ENCODE assay signal across 24 mouse cellular contexts in genomic region chr4:132805599-132806197, GRCm38 (mm10). TPM values are rescaled to one million over a fixed set of nuclear protein-coding genes. Genes with fewer than 3 reads are reported as not detected.
DNase-seq lines count a peak whose midpoint lies in the region; ATAC-seq and TF ChIP-seq lines count a peak whose summit lies in the region.
"Had no signal": no experiment of that assay in that cellular context is flagged by ENCODE, and none has a peak within 500 bp of the region (broad histone marks: within the 10 kb centered on the region; RNA-seq: fewer than 3 reads in every experiment).

No protein-coding gene starts in this region.

- no peak overlapping the region for H3K27ac ChIP-seq in forebrain, embryonic 11.5 days (ENCODE audit: low read depth, low read length)
- no peak overlapping the region for H3K27ac ChIP-seq in forebrain, embryonic 16.5 days (ENCODE audit: low read length)
- no peak overlapping the region for H3K27ac ChIP-seq in lung, embryonic 14.5 days (ENCODE audit: low read depth)
- peak overlapping the region; percentile 6 for H3K27ac ChIP-seq in bone marrow, adult 2 months (ENCODE audit: control insufficient read depth, insufficient read depth, low read depth, low read length, poor library complexity)
- peak overlapping the region; percentile 47 for H3K27ac ChIP-seq in small intestine, adult 2 months (ENCODE audit: insufficient read depth, low read depth, low read length)
- H3K27ac ChIP-seq: embryonic facial prominence, embryonic 13.5 days; forebrain, embryonic 12.5 days; heart, embryonic 10.5 days; hindbrain, embryonic 12.5 days; left cerebral cortex, adult 2 months; limb, embryonic 10.5 days; liver, embryonic 12.5 days had no signal

- no peaks in the 10 kb centered on the region for H3K4me1 ChIP-seq in forebrain, embryonic 11.5 days (replicated peaks; ENCODE audit: control insufficient read depth, insufficient read depth, low read length)
- no peaks in the 10 kb centered on the region for H3K4me1 ChIP-seq in forebrain, embryonic 16.5 days (replicated peaks; ENCODE audit: control insufficient read depth, insufficient read depth, low read length)
- no peaks in the 10 kb centered on the region for H3K4me1 ChIP-seq in lung, embryonic 14.5 days (ENCODE audit: insufficient read depth)
- H3K4me1 ChIP-seq in bone marrow, adult 2 months (ENCODE audit: control insufficient read depth, insufficient read depth, low read length): peaks cover 15% of the 10 kb centered on the region
- peaks cover 14% of the 10 kb centered on the region; the same call in 1 of the 2 replicates for H3K4me1 ChIP-seq in small intestine, adult 2 months (ENCODE audit: control insufficient read depth, insufficient read depth, insufficient read length, low read length)
- H3K4me1 ChIP-seq: embryonic facial prominence, embryonic 13.5 days; forebrain, embryonic 12.5 days; hindbrain, embryonic 12.5 days had no signal

- no peak overlapping the region for H3K9ac ChIP-seq in forebrain, embryonic 11.5 days (ENCODE audit: low read length)
- H3K9ac ChIP-seq in forebrain, embryonic 16.5 days (replicated peaks; ENCODE audit: low read depth, low read length): no peak overlapping the region
- H3K9ac ChIP-seq in lung, embryonic 14.5 days: no peak overlapping the region
- H3K9ac ChIP-seq: embryonic facial prominence, embryonic 13.5 days; forebrain, embryonic 12.5 days; hindbrain, embryonic 12.5 days; liver, embryonic 12.5 days had no signal

- DNase-seq in forebrain, embryonic 11.5 days (ENCODE audit: low spot score): peak; percentile 26
- peak; percentile 68 for DNase-seq in lung, embryonic 14.5 days
- no peak for DNase-seq in lung, postnatal 14 days
- DNase-seq in cerebellum, adult 9-11 months: no peak
- DNase-seq in ovary, adult 18-20 months (ENCODE audit: low spot score): no peak
- DNase-seq: cerebellum, postnatal 10 days; heart, postnatal 10 days; kidney, adult 8-10 months; kidney, postnatal 36 days; layer of hippocampus, adult 9-11 months; retina, postnatal 1 day; right cerebral cortex, postnatal 4 days; thymus, postnatal 36 days had no signal

- TF ChIP-seq POLR2A in bone marrow, adult 2 months (IDR thresholded peaks at IDR 0.05; ENCODE audit: borderline replicate concordance, control insufficient read depth, low read depth, low read length): no peak
- TF ChIP-seq POLR2A in small intestine, adult 2 months (IDR thresholded peaks at IDR 0.05; ENCODE audit: low read depth, low read length): no peak

- ATAC-seq in forebrain, embryonic 11.5 days (replicated peaks; ENCODE audit: low FRiP score): no peak
- no peak for ATAC-seq in forebrain, embryonic 16.5 days
- no peak for ATAC-seq in lung, embryonic 14.5 days (ENCODE audit: insufficient read depth)
- ATAC-seq: liver, embryonic 12.5 days had no signal

- H3K27me3 ChIP-seq in forebrain, embryonic 11.5 days (ENCODE audit: control insufficient read depth, insufficient read depth, low read length): no peaks in the 10 kb centered on the region
- H3K27me3 ChIP-seq in forebrain, embryonic 16.5 days (replicated peaks; ENCODE audit: control insufficient read depth, insufficient read depth, low read length): no peaks in the 10 kb centered on the region
- H3K27me3 ChIP-seq in lung, embryonic 14.5 days (ENCODE audit: insufficient read depth, low read length): no peaks in the 10 kb centered on the region
- H3K27me3 ChIP-seq in small intestine, adult 2 months (ENCODE audit: control insufficient read depth, insufficient read depth, low read length): no peaks in the 10 kb centered on the region
- H3K27me3 ChIP-seq: CH12.LX; embryonic facial prominence, embryonic 13.5 days; forebrain, embryonic 12.5 days; hindbrain, embryonic 12.5 days; liver, embryonic 12.5 days had no signal

- H3K4me3 ChIP-seq in forebrain, embryonic 11.5 days (ENCODE audit: low read depth, low read length): no peak overlapping the region
- no peak overlapping the region for H3K4me3 ChIP-seq in forebrain, embryonic 16.5 days (replicated peaks; ENCODE audit: low read length)
- no peak overlapping the region for H3K4me3 ChIP-seq in lung, embryonic 14.5 days (ENCODE audit: low read depth, low read length)
- H3K4me3 ChIP-seq in bone marrow, adult 2 months (replicated peaks; ENCODE audit: control insufficient read depth, low read depth, low read length): no peak overlapping the region
- H3K4me3 ChIP-seq in small intestine, adult 2 months (ENCODE audit: low read depth, low read length): no peak overlapping the region
- H3K4me3 ChIP-seq: embryonic facial prominence, embryonic 13.5 days; forebrain, embryonic 12.5 days; heart, embryonic 10.5 days; hindbrain, embryonic 12.5 days; left cerebral cortex, adult 2 months; limb, embryonic 10.5 days; liver, embryonic 12.5 days had no signal

- no peaks in the 10 kb centered on the region; the same call in 1 of the 2 replicates for H3K9me3 ChIP-seq in forebrain, embryonic 11.5 days (ENCODE audit: control insufficient read depth, low read length)
- no peaks in the 10 kb centered on the region for H3K9me3 ChIP-seq in forebrain, embryonic 16.5 days (ENCODE audit: control insufficient read depth, low read length)
- H3K9me3 ChIP-seq in lung, embryonic 14.5 days (ENCODE audit: low read depth, low read length): no peaks in the 10 kb centered on the region
- H3K9me3 ChIP-seq: heart, embryonic 10.5 days; hindbrain, embryonic 12.5 days; limb, embryonic 10.5 days; liver, embryonic 12.5 days had no signal

- no peak for TF ChIP-seq CTCF in lung, embryonic 14.5 days (IDR thresholded peaks at IDR 0.05; ENCODE audit: low read depth)
- TF ChIP-seq CTCF in bone marrow, adult 2 months (IDR thresholded peaks at IDR 0.05; ENCODE audit: control insufficient read depth, insufficient read depth, low read length): no peak
- no peak for TF ChIP-seq CTCF in small intestine, adult 2 months (IDR thresholded peaks at IDR 0.05; ENCODE audit: extremely low read depth, insufficient read length, insufficient replicate concordance, low read depth, low read length)

- H3K36me3 ChIP-seq in forebrain, embryonic 11.5 days (ENCODE audit: control insufficient read depth, insufficient read depth, low read length): no peaks in the 10 kb centered on the region
- no peaks in the 10 kb centered on the region for H3K36me3 ChIP-seq in forebrain, embryonic 16.5 days (ENCODE audit: control insufficient read depth, insufficient read depth)
- no peaks in the 10 kb centered on the region for H3K36me3 ChIP-seq in lung, embryonic 14.5 days (ENCODE audit: insufficient read depth)
- H3K36me3 ChIP-seq in small intestine, adult 2 months (ENCODE audit: control insufficient read depth, insufficient read depth, low read length): no peaks in the 10 kb centered on the region
- H3K36me3 ChIP-seq: embryonic facial prominence, embryonic 13.5 days; forebrain, embryonic 12.5 days; heart, embryonic 10.5 days; hindbrain, embryonic 12.5 days; limb, embryonic 10.5 days; liver, embryonic 12.5 days had no signal

- no peak overlapping the region for H3K4me2 ChIP-seq in forebrain, embryonic 11.5 days (ENCODE audit: low read depth, low read length, severe bottlenecking)
- H3K4me2 ChIP-seq in forebrain, embryonic 16.5 days (ENCODE audit: low read length): no peak overlapping the region
- no peak overlapping the region for H3K4me2 ChIP-seq in lung, embryonic 14.5 days
- H3K4me2 ChIP-seq: embryonic facial prominence, embryonic 13.5 days; forebrain, embryonic 12.5 days; hindbrain, embryonic 12.5 days; liver, embryonic 12.5 days had no signal

- WGBS in forebrain, embryonic 11.5 days: 90% methylated on average over 12 of the region's 12 CpGs
- WGBS in forebrain, embryonic 16.5 days: 92% methylated on average over 12 of the region's 12 CpGs
- WGBS in lung, embryonic 14.5 days: 65% methylated on average over 12 of the region's 12 CpGs
- 57% methylated on average over 12 of the region's 12 CpGs for WGBS in bone marrow, adult 2 months
- 53% methylated on average over 12 of the region's 12 CpGs for WGBS in small intestine, adult 2 months

RNA-seq across cellular contexts. Expression of gene Themis2, which starts 9.5 kb away (rescaled TPM):
- polyA plus RNA-seq in forebrain, embryonic 11.5 days (2014; fragmentation: Nextera tagmentation; extraction: Ambion mirVana): 0.87 and 1.0 TPM in 2 replicates
- polyA plus RNA-seq in forebrain, embryonic 16.5 days (2015; fragmentation: Nextera tagmentation; extraction: Ambion mirVana): 0.18 and 0.37 TPM in 2 replicates
- 1.4 and 1.8 TPM in 2 replicates for polyA plus RNA-seq in lung, embryonic 14.5 days (2014; fragmentation: Nextera tagmentation; extraction: Ambion mirVana)
- 10.5 and 22.4 TPM in 2 replicates for polyA plus RNA-seq in bone marrow, adult 2 months (2011; ENCODE audit: insufficient read depth, insufficient read length, low replicate concordance, missing spikeins)
- polyA plus RNA-seq in small intestine, adult 2 months (2012; rRNA removed): 4.0 and 4.9 TPM in 2 replicates

RNA-seq across cellular contexts. Expression of gene Ppp1r8, which starts 37.3 kb away (rescaled TPM):
- 69.6 and 80.4 TPM in 2 replicates for polyA plus RNA-seq in forebrain, embryonic 11.5 days (2014; fragmentation: Nextera tagmentation; extraction: Ambion mirVana)
- polyA plus RNA-seq in forebrain, embryonic 16.5 days (2015; fragmentation: Nextera tagmentation; extraction: Ambion mirVana): 62.7 and 66.2 TPM in 2 replicates
- polyA plus RNA-seq in lung, embryonic 14.5 days (2014; fragmentation: Nextera tagmentation; extraction: Ambion mirVana): 58.3 and 60.4 TPM in 2 replicates
- 43.5 and 50.2 TPM in 2 replicates for polyA plus RNA-seq in bone marrow, adult 2 months (2011; ENCODE audit: insufficient read depth, insufficient read length, low replicate concordance, missing spikeins)
- polyA plus RNA-seq in small intestine, adult 2 months (2012; rRNA removed): 8.0 and 15.6 TPM in 2 replicates

RNA-seq across cellular contexts. Expression of gene Rpa2, which starts 37.6 kb away (rescaled TPM):
- 177 and 187 TPM in 2 replicates for polyA plus RNA-seq in forebrain, embryonic 11.5 days (2014; fragmentation: Nextera tagmentation; extraction: Ambion mirVana)
- 55.8 and 61.7 TPM in 2 replicates for polyA plus RNA-seq in forebrain, embryonic 16.5 days (2015; fragmentation: Nextera tagmentation; extraction: Ambion mirVana)
- polyA plus RNA-seq in lung, embryonic 14.5 days (2014; fragmentation: Nextera tagmentation; extraction: Ambion mirVana): 127 and 129 TPM in 2 replicates
- polyA plus RNA-seq in bone marrow, adult 2 months (2011; ENCODE audit: insufficient read depth, insufficient read length, low replicate concordance, missing spikeins): 52.3 and 67.6 TPM in 2 replicates
- 4.8 and 8.7 TPM in 2 replicates for polyA plus RNA-seq in small intestine, adult 2 months (2012; rRNA removed)

RNA-seq across cellular contexts. Expression of gene Smpdl3b, which starts 48.6 kb away (rescaled TPM):
- 3.8 and 4.6 TPM in 2 replicates for polyA plus RNA-seq in forebrain, embryonic 11.5 days (2014; fragmentation: Nextera tagmentation; extraction: Ambion mirVana)
- 1.0 and 1.6 TPM in 2 replicates for polyA plus RNA-seq in forebrain, embryonic 16.5 days (2015; fragmentation: Nextera tagmentation; extraction: Ambion mirVana)
- 7.8 and 8.4 TPM in 2 replicates for polyA plus RNA-seq in lung, embryonic 14.5 days (2014; fragmentation: Nextera tagmentation; extraction: Ambion mirVana)
- 1.7 TPM in 1 of 2 replicates, not detected in the other for polyA plus RNA-seq in bone marrow, adult 2 months (2011; ENCODE audit: insufficient read depth, insufficient read length, low replicate concordance, missing spikeins)
- polyA plus RNA-seq in small intestine, adult 2 months (2012; rRNA removed): 126 and 144 TPM in 2 replicates

Comparison
In these comparisons a context has a peak if more than half of its experiments do, and no peak if none do; other contexts are left out.
1. DNase-seq: peak in forebrain, embryonic 11.5 days (single experiment) and lung, embryonic 14.5 days (single experiment); none in lung, postnatal 14 days (single experiment), cerebellum, adult 9-11 months (single experiment) and ovary, adult 18-20 months (single experiment).
2. H3K27ac ChIP-seq: peak in bone marrow, adult 2 months (single experiment) and small intestine, adult 2 months (single experiment); none in forebrain, embryonic 11.5 days (single experiment), forebrain, embryonic 16.5 days (single experiment) and lung, embryonic 14.5 days (single experiment).